Mouse (Mus musculus): ENCODE measurements around the gene Fibcd1. TPM values are rescaled to one million over a fixed set of nuclear protein-coding genes. Genes with fewer than 3 reads are reported as not detected.

Fibcd1 gene
- polyA plus RNA-seq, 1 experiment from 2014 or later = 7.7 TPM

DNA sequence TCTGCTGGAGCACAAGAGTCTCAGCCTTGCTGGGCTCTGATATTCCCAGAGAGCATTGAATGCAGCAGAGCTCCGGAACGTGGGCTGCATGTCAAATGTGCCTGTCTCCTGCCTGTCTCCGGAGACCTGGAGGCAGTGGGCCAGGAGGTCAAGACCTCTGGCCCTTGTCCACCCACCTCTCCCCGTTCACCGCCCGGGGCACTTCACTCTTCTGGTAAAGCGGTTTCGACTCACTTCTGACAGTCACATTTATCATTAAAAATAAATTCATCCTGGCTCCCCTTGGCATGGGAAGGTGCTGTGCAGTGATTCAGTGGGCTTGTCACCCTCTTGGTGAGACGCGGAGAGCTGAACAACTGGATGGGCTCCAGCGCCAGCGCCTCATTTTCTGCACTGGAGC is 4.3 kb upstream of the Fibcd1 start:
- no peak for ATAC-seq (ENCODE audit: low FRiP score, low read depth)

DNA sequence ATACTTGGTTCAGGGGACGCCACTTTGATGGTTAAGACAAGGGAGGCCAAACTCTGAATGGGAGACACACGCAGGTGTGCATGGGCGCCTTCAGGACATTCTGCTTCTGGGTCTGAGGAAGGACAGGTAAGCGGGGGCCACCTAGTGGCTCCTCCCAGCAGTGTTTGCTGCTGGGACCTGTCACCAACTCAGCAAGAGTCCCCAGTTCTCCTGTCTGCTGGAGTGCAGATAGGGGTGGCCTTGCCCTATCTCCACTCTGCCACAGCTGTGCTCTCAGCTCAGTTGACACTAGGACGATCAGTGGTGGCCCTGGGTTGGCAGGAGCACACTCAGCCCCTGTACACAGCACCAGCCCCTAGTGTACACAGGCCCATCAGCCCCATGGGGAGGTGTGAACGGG is 2.1 kb upstream of the Fibcd1 start:
- 24% methylated on average over 6 of the region's 6 CpGs for WGBS
- H3K9me3 ChIP-seq = no peaks in the 10 kb centered on the region
- H3K36me3 ChIP-seq = no peaks in the 10 kb centered on the region
- H3K9ac ChIP-seq = no peak overlapping the region
- H3K4me2 ChIP-seq = no peak overlapping the region
- H3K4me1 ChIP-seq (replicated peaks) = peaks cover 32% of the 10 kb centered on the region
- H3K27ac ChIP-seq (replicated peaks) = no peak overlapping the region
- H3K27me3 ChIP-seq = peaks cover 37% of the 10 kb centered on the region
- ATAC-seq (ENCODE audit: low FRiP score, low read depth) = no peak; the same call in 1 of the 2 replicates
- H3K4me3 ChIP-seq = no peak overlapping the region

More for the DNA sequence above, 4.3 kb upstream of the Fibcd1 start:
- Histone ChIP-seq H3K4me1 (replicated peaks) (peaks cover 27% of the 10 kb centered on the region), H3K36me3 (no peaks in the 10 kb centered on the region), H3K4me2 (no peak overlapping the region), H3K9ac (no peak overlapping the region), H3K4me3 (no peak overlapping the region), H3K9me3 (no peaks in the 10 kb centered on the region), H3K27ac (replicated peaks) (no peak overlapping the region), H3K27me3 (peaks cover 21% of the 10 kb centered on the region)
- 23% methylated on average over 12 of the region's 12 CpGs for WGBS

DNA sequence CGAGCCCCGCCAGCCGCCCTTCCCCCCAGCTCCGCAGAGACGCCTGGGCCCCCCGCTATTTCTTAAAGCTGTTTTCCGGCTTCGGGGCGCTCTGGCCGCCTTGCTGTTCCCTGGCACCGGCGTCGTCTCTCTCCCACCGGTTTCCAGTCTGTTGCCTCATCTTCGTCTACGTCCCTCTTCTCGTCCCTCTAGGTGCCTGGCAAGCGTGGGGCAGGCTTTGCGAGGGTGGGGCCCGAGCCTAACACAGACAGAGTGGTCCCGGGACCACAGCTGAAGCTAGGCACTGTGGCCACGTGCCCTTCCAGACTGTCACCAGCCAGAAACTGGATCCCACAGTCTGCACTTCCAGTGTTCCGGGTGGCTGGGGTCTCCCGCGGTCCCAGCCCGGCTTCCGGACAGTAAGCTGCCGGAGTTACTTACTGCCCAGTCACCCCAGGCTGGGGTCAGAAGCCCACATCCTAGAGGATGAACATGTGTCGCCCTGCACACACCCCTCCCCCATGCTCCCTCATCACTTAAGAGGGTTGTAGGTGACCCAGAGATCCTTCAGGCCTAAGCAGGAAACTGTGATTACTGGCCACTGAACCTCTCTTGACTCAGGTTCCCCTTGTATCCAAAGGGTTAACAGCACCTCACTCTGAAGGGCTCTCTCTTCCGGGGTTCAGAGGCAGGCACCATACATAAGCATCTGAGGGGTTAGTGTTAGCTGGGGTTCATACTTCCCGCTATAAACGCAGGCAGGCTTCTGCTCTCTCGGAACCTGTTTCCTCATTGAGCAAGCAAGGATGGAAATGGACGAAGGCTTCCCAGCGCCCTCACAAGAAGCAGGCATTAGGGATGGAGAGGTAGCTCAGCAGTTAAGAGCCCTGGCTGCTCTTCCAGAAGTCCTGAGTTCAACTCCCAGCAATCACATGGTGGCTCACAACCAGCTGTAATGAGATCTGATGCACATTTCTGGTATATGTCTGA is 1.2 kb upstream of the Fibcd1 start:
- Histone ChIP-seq H3K36me3 (no peaks in the 10 kb centered on the region), H3K9ac (peak overlapping the region; percentile 53), H3K9me3 (no peaks in the 10 kb centered on the region), H3K27me3 (peaks cover 37% of the 10 kb centered on the region), H3K4me2 (peak overlapping the region; percentile 95), H3K4me3 (peak overlapping the region; percentile 52), H3K4me1 (replicated peaks) (peaks cover 32% of the 10 kb centered on the region), H3K27ac (replicated peaks) (no peak overlapping the region)
- 4% methylated on average over 35 of the region's 35 CpGs for WGBS
- no peak for ATAC-seq (ENCODE audit: low FRiP score, low read depth)

DNA sequence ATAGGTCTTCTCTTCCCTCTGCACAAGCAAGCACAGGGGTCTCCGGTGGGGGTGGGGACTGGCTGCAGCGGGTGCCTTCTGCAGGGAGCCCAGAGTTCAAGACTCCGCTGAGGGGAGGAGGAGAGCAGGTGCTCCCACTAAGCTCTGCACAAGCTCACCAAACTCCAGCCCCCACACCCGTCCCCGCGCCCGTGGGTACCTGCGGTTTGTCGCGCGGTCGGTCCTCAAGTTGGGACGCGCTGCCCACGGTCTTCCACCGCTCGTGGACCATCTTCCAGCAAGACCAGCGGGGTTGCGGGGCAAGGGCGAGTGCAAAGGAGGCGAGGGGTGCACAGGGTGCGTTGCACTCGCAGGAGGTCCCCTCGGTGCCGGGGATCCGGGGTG is 301 bp downstream of the Fibcd1 start:
- Histone ChIP-seq H3K27me3 (peaks cover 37% of the 10 kb centered on the region), H3K9me3 (no peaks in the 10 kb centered on the region), H3K4me3 (peak overlapping the region; percentile 52), H3K9ac (peak overlapping the region; percentile 53), H3K27ac (replicated peaks) (no peak overlapping the region), H3K36me3 (no peaks in the 10 kb centered on the region), H3K4me1 (replicated peaks) (peaks cover 32% of the 10 kb centered on the region), H3K4me2 (peak overlapping the region; percentile 95)
- no peak for ATAC-seq (ENCODE audit: low FRiP score, low read depth)
- 2% methylated on average over 20 of the region's 26 CpGs for WGBS

DNA sequence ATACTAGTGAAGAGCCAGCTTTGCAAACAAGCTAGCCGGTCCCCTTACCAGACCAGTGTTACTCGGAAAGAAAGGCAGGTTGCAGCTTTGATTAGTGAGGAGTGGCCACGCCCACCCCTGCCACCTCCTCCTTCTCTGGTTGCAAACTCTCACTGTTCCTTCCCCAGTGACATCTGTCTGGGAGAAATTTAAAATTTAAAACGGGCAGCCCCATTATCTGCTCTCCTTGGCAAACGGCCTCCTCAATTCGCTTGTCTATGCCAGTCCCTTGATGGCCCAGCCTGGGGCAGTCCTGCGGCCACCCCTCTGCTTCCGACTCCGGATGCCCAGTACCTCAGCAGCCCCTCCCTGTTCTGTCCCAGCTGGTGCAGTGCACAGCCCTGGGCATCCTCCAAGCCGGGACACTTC is 1.1 kb downstream of the Fibcd1 start:
- no peaks in the 10 kb centered on the region for H3K9me3 ChIP-seq
- H3K27me3 ChIP-seq = peaks cover 37% of the 10 kb centered on the region
- WGBS = 2% methylated on average over 10 of the region's 10 CpGs
- 0 out of 2 replicates have a peak, but pooled peaks have one; percentile 28 for ATAC-seq (ENCODE audit: low FRiP score, low read depth)
- no peaks in the 10 kb centered on the region for H3K36me3 ChIP-seq
- H3K9ac ChIP-seq = no peak overlapping the region
- H3K4me3 ChIP-seq = peak overlapping the region; percentile 52; the same call in 1 of the 2 replicates
- no peak overlapping the region for H3K27ac ChIP-seq (replicated peaks)
- H3K4me1 ChIP-seq (replicated peaks) = peaks cover 27% of the 10 kb centered on the region
- peak overlapping the region; percentile 95 for H3K4me2 ChIP-seq

DNA sequence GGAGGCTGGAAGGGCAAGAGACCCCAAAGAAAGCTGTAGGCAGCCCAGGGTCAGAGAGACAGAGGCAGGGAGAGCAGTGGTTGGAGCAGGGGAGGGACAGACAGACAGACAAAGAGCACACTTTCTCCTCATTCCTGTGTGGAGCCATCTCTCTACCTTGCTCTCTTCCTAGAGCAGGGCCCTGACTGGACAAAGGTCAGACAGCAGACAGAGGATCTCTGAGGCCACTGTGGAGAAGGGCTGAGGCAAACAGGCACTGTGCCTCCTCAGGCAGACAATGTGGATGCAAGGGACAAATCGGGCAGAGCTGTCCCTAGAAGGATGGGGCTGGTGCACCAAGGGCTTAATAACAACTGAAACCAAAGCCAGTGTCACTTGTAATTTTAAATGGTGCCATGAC is 6.9 kb downstream of the Fibcd1 start:
- 53% methylated on average over 1 of the region's 1 CpGs for WGBS
- H3K9ac ChIP-seq = no peak overlapping the region
- peaks cover 3% of the 10 kb centered on the region; the same call in 1 of the 2 replicates for H3K4me1 ChIP-seq (replicated peaks)
- H3K36me3 ChIP-seq = no peaks in the 10 kb centered on the region
- no peaks in the 10 kb centered on the region for H3K9me3 ChIP-seq
- peaks cover 4% of the 10 kb centered on the region; the same call in 1 of the 2 replicates for H3K27me3 ChIP-seq
- no peak for ATAC-seq (ENCODE audit: low FRiP score, low read depth)
- H3K4me3 ChIP-seq = no peak overlapping the region
- no peak overlapping the region for H3K27ac ChIP-seq (replicated peaks)
- H3K4me2 ChIP-seq = no peak overlapping the region

DNA sequence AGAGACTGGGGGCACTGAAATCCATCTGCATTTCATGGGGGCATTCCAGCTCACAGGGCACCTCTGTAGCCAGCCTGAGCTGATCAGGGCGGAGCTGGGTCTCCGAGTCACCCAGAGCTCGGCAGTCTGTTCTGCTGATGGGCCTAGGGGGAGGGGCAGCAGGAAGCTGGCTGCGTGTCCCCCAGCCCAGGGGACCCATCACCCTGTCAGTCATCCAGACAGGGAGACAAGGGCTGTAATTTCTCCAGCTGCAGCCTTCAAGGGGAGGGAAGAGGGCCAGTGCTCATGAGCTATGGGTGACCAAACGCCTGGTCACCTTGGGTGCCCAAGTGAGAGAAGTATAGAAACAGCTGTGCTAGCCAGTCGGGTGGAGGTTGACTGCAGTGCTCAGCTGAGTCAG is 8.8 kb downstream of the Fibcd1 start:
- 34% methylated on average over 6 of the region's 6 CpGs for WGBS
- Histone ChIP-seq H3K9ac (no peak overlapping the region), H3K27ac (replicated peaks) (no peak overlapping the region), H3K27me3 (no peaks in the 10 kb centered on the region), H3K4me2 (no peak overlapping the region), H3K4me1 (replicated peaks) (peaks cover 3% of the 10 kb centered on the region; the same call in 1 of the 2 replicates), H3K9me3 (no peaks in the 10 kb centered on the region), H3K36me3 (no peaks in the 10 kb centered on the region), H3K4me3 (no peak overlapping the region)
- ATAC-seq (ENCODE audit: low FRiP score, low read depth) = no peak

DNA sequence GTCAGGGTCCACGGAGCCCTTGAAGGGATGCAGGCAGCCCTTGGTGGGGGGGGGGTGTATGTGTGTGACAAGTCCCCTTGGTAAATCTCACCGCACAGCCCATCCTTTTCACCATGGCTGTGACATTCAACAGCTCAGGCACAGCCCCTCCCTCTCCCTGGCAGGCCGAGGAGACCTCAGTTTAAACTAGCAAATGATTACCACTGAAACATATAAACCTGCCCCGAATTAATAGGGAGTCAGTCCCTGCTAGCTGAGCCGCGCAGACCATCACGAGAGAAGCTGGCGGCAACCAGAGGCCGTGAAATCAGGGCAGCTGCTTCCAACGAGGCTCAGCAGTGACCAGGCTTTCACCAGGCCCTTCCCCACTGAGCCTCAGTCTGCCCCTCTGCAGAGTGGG is 9.7 kb downstream of the Fibcd1 start:
- Histone ChIP-seq H3K9me3 (no peaks in the 10 kb centered on the region), H3K4me2 (no peak overlapping the region), H3K9ac (no peak overlapping the region), H3K27me3 (no peaks in the 10 kb centered on the region), H3K27ac (replicated peaks) (no peak overlapping the region), H3K36me3 (no peaks in the 10 kb centered on the region), H3K4me1 (replicated peaks) (peaks cover 3% of the 10 kb centered on the region; the same call in 1 of the 2 replicates), H3K4me3 (no peak overlapping the region)
- WGBS = 38% methylated on average over 10 of the region's 10 CpGs
- no peak for ATAC-seq (ENCODE audit: low FRiP score, low read depth)

DNA sequence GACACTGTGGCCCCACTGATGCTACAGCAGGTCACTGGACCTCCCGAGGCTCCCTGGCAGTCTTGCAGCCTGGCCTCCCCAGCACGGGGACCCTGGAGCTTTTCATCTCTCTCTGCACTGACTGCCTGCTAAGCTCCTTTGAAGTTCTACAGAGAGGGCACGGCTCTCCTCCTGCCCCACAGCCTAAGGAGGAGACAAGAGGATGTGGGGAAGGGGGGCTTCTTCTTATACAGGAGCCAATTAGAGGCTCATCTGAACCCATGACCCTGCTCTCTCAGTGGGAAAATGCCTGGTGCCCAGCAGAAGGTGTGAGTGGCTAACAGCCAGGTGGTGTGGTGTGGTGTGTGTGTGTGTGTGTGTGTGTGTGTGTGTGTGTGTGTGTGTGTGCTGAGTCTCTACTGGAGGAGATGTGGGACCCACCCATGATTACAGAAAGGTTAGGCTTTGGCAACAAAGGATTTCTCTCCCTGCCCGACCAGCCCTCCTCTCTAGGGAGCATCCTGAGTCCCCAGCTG is 17.4 kb downstream of the Fibcd1 start:
- 10% methylated on average over 4 of the region's 4 CpGs for WGBS
- Histone ChIP-seq H3K4me2 (no peak overlapping the region), H3K9me3 (no peaks in the 10 kb centered on the region), H3K27me3 (no peaks in the 10 kb centered on the region), H3K4me3 (no peak overlapping the region), H3K9ac (no peak overlapping the region), H3K4me1 (replicated peaks) (peaks cover 49% of the 10 kb centered on the region), H3K27ac (replicated peaks) (peak overlapping the region; percentile 58; the same call in 1 of the 2 replicates), H3K36me3 (no peaks in the 10 kb centered on the region)
- peak; percentile 54; the same call in 1 of the 2 replicates for ATAC-seq (ENCODE audit: low FRiP score, low read depth)

DNA sequence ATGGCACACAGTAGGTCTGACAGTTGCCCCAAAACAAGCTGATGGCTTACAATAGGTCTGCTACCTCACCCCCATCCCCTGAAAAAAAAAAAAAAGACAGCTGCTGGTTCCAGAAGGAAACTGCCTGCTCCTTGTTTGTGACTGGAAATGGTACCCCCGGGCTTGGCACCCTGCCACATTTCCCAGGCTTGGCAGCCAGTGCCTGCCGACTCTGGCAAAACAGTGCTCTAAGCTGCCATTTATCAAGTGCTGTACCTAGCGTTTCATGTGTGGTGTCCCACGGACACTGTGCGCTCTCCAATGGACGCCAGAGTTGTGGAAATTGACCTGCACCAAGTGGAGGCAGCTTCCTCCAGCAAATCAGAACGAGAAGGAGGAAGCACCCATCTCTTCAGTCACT is 17.9 kb downstream of the Fibcd1 start:
- Histone ChIP-seq H3K4me3 (no peak overlapping the region), H3K9me3 (no peaks in the 10 kb centered on the region), H3K4me2 (no peak overlapping the region), H3K4me1 (replicated peaks) (peaks cover 54% of the 10 kb centered on the region), H3K9ac (no peak overlapping the region), H3K27me3 (no peaks in the 10 kb centered on the region), H3K36me3 (no peaks in the 10 kb centered on the region), H3K27ac (replicated peaks) (peak overlapping the region; percentile 58; the same call in 1 of the 2 replicates)
- peak; percentile 38; the same call in 1 of the 2 replicates for ATAC-seq (ENCODE audit: low FRiP score, low read depth)
- 29% methylated on average over 7 of the region's 7 CpGs for WGBS

DNA sequence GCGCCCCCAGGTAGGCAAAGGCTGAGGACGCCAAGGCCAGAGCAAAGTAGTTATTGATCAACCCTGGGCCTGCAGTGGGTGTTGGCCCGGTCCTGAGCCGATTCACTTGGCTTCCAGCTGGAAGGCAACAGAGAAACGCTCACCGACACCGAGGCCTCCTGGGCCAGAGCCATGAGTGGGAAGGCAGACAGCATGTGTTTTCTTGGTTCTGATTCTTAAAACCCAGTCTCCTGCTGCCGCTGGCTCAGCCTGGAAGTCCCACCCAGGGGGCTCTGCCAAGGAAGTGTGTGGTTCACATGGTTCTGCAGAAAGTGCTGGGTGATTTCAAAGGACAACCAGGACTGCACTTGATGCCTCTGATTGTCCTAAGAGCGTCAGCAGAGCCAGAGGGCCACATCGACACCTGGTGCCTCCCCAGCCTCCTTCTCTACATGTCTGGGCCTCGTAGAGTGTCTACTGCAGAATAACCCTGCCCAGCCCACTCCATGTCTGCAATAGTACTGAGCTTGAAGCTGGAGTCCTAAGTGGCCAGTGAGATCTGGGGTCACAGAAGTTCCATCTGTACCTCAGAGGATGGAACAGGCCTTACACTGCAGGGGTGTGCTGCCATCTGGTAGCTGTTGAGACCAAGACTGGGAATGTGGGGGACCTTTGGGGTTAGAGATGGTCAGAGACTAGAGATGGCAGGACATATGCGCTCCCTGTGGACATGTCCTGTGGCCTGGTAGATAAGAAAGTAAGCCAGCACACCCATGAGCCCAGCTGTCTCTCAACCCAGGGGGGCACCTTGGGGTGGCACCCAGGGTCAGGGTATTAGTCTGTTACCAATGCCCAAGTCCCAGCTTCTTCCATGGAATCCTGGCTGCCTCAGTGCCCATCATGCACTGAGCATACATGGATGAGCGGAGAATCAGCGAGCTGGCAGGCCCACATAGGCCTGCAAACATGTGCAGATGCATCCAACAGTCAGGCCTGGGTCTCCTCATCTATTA is 19.4 kb downstream of the Fibcd1 start:
- no peak overlapping the region for H3K4me2 ChIP-seq
- no peak overlapping the region for H3K9ac ChIP-seq
- no peaks in the 10 kb centered on the region for H3K9me3 ChIP-seq
- H3K27me3 ChIP-seq = no peaks in the 10 kb centered on the region
- ATAC-seq (ENCODE audit: low FRiP score, low read depth) = no peak
- H3K4me3 ChIP-seq = no peak overlapping the region
- 77% methylated on average over 14 of the region's 14 CpGs for WGBS
- H3K27ac ChIP-seq (replicated peaks) = 0 out of 2 replicates have a peak overlapping the region, but pooled peaks have one; percentile 50
- H3K36me3 ChIP-seq = no peaks in the 10 kb centered on the region
- peaks cover 62% of the 10 kb centered on the region for H3K4me1 ChIP-seq (replicated peaks)
